Comparison of ENCODE assay signal across 16 mouse cellular contexts in the genomic region with DNA sequence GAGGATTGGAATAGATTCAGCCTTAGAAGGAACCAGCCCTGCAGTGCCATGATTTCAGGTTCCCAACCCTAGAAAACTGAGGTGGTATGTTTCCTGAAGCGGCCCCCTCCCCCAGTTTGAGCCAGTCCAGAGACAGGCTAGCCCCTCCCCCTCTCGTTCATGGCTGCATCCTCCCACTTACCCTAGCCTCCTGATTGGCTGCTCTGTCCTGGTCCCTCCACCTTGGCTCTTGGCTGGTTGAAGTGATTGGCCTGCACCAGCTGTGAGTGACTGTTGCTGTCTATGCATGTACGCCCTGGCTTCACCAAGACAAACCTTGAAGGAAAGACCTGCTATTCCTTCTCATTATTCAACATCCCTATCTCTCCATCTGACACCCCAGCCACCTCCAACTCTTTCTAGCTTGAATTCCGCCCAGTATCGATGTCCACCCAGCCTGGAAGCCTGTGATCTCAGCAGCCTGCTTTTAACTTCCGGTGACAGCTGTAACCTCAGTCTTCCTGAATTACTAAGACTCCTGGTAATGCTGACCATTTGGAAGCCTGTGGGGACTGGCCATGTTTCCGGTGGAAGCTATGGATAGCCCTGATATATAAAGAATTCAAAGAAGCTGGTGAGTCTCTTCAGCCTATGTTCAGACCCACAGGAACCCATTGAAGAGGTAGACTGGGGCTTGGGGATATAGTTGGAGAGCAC. TPM values are rescaled to one million over a fixed set of nuclear protein-coding genes. Genes with fewer than 3 reads are reported as not detected.
"Had no signal": no experiment of that assay in that cellular context is flagged by ENCODE, and none has a peak within 500 bp of the region (broad histone marks: within the 10 kb centered on the region; RNA-seq: fewer than 3 reads in every experiment).

No protein-coding gene starts in this region.

- ATAC-seq: midbrain, embryonic 15.5 days had no signal

- H3K4me3 ChIP-seq: layer of hippocampus, adult 2 months; limb, embryonic 12.5 days; lung, embryonic 15.5 days; midbrain, embryonic 15.5 days; neural tube, embryonic 13.5 days had no signal

- H3K4me2 ChIP-seq: limb, embryonic 12.5 days; lung, embryonic 15.5 days; midbrain, embryonic 11.5 days; midbrain, embryonic 15.5 days; neural tube, embryonic 13.5 days had no signal

- H3K27me3 ChIP-seq: midbrain, embryonic 15.5 days had no signal

- H3K27ac ChIP-seq: layer of hippocampus, adult 2 months; limb, embryonic 12.5 days; lung, embryonic 15.5 days; midbrain, embryonic 15.5 days; neural tube, embryonic 13.5 days had no signal

- H3K9me3 ChIP-seq: limb, embryonic 12.5 days; lung, embryonic 15.5 days; midbrain, embryonic 15.5 days; neural tube, embryonic 13.5 days had no signal

- H3K36me3 ChIP-seq: limb, embryonic 12.5 days; lung, embryonic 15.5 days; midbrain, embryonic 15.5 days; neural tube, embryonic 13.5 days had no signal

- H3K4me1 ChIP-seq: lung, embryonic 15.5 days had no signal

- H3K9ac ChIP-seq: limb, embryonic 12.5 days; lung, embryonic 15.5 days; midbrain, embryonic 15.5 days; neural tube, embryonic 13.5 days had no signal

- DNase-seq: kidney, adult 9 months; kidney, postnatal 10 days; kidney, postnatal 4 days; lung, postnatal 14 days; retina, postnatal 1 day; right cerebral cortex, postnatal 4 days; spleen, adult 18-20 months; thymus, adult 2 months; thymus, postnatal 25 days had no signal

RNA-seq across cellular contexts. Expression of a gene that starts 53.5 kb away (rescaled TPM):
- polyA plus RNA-seq: liver, adult 2 months had no signal
